Mouse (Mus musculus) embryo, embryonic 11.5 days (tissue): ENCODE measurements around the gene Esp16.
"Not testable (repeated sequence)": the region's sequence is repeated elsewhere in the genome, so short reads cannot be mapped to it uniquely, and the experiment has no call there.

ENCODE experiments used
- DNase-seq: peaks from one replicate; pipeline ENCODE4 v3.0.0-alpha.2; 2012; ENCODE audit warnings: low read depth, low spot score

Esp16 gene

GRCm38 (mm10) chr17:39535842-39536241 lies at the start of gene Esp16:
Gene Esp16 (plus strand): TSS chr17:39536142.
- DNase-seq: not testable (repeated sequence)

DNA sequence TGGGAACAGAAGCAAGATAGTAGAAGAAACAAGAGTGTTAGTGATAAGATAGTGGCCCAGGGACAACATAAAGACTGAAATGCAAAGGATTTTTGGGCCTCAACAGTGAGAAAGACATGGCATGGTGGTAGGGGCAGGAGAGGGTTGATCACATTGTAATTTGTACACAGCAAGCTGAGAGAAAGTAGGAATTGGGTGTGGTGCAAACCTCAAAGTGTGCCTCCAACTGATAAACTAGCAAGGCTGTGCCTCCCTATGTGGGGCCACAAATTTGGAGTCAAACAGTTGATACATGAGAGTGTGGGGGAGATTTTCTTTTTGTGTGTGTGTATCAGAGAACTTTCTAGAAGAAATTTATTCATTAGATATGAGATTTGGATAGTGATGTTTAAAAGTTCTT lies 37.9 kb upstream of the Esp16 start:
- DNase-seq: not testable (repeated sequence)
